Mouse (Mus musculus): ENCODE data around the gene Mrgprh. TPM values are rescaled to one million over a fixed set of nuclear protein-coding genes. Genes with fewer than 3 reads are reported as not detected.
"Not testable (repeated sequence)": the region's sequence is repeated elsewhere in the genome, so short reads cannot be mapped to it uniquely, and the experiment has no call there.

The Mrgprh gene
- polyA plus RNA-seq, 1 experiment from 2014 or later, result not detected

DNA sequence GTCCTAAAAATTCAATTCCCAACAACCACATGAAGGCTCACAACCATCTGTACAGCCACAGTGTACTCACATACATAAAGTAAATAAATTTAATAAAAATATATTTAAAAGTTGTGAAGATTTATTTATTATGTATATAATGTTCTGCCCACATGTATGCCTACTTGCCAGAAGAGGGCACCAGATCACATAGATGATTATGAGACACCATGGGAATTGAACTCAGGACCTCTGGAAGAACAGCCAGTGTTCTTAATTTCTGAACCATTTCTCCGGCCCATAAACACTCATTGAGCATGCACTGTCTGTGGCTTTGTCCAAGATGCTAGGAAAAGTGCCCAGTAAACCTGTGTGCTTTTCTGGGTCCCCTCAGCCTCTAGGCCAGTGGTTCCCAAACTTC is 5.4 kb downstream of the Mrgprh start:
- ATAC-seq (ENCODE audit: low FRiP score), result no peak
- 89% methylated on average over 1 of the region's 1 CpGs for WGBS
- peak; percentile 60 for DNase-seq (ENCODE audit: low spot score, missing footprints)

GRCm38 (mm10) chr17:12886620-12887019 is 10.8 kb downstream of the Mrgprh start:
- H3K4me2 ChIP-seq, result no peak overlapping the region
- WGBS, result 40% methylated on average over 6 of the region's 6 CpGs

More for the DNA sequence above, 5.4 kb downstream of the Mrgprh start:
- Histone ChIP-seq H3K9ac (ENCODE audit: low read length) (no peak overlapping the region), H3K4me2 (no peak overlapping the region), H3K27me3 (ENCODE audit: control insufficient read depth, insufficient read depth, low read length) (no peaks in the 10 kb centered on the region), H3K4me1 (ENCODE audit: control insufficient read depth, insufficient read depth, low read length) (no peaks in the 10 kb centered on the region), H3K27ac (ENCODE audit: low read depth, low read length) (no peak overlapping the region), H3K9me3 (ENCODE audit: control insufficient read depth, low read length) (no peaks in the 10 kb centered on the region), H3K4me3 (ENCODE audit: low read depth, low read length) (no peak overlapping the region), H3K36me3 (ENCODE audit: control insufficient read depth, insufficient read depth, low read length) (no peaks in the 10 kb centered on the region)

DNA sequence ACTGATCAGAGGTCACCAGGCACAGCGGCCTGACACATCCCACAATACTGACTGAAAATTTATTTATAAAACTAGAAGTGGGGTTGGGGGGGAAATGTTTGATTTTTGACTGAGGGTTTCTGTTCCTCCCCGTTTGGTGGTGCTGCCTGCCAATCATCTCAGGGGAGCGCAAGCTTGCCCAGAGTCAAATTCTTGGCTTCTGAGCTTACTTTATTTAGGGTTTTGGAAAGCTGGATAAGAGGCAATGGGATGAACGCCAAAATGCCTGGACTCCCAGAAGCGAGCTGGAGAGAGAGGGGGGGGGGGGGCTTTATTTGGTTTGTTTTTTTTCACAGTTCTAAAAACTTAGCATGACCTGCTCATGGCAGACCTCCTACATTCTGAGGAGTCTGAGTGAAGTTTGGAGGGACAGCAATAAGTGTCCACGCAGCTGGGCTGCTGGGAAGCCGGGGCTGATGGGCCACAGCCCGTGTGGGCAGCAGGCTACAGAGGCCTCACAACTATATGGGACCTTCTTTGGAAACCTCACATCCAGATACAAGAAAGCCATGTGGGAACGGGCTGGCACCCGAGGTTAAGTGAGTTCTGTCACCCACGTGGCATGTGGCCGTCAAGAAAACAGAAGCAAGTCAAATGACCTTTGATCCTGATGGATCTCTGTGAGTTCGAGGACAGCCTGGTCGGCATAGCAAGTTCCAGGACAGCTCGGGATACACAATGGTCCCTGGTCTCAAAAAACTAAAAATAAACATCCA is 11.4 kb downstream of the Mrgprh start:
- Histone ChIP-seq H3K27ac (ENCODE audit: low read depth, low read length) (no peak overlapping the region), H3K4me2 (no peak overlapping the region), H3K4me3 (ENCODE audit: low read depth, low read length) (no peak overlapping the region), H3K36me3 (ENCODE audit: control insufficient read depth, insufficient read depth, low read length) (no peaks in the 10 kb centered on the region), H3K9ac (ENCODE audit: low read length) (no peak overlapping the region), H3K4me1 (ENCODE audit: control insufficient read depth, insufficient read depth, low read length) (no peaks in the 10 kb centered on the region), H3K27me3 (ENCODE audit: control insufficient read depth, insufficient read depth, low read length) (no peaks in the 10 kb centered on the region), H3K9me3 (ENCODE audit: control insufficient read depth, low read length) (no peaks in the 10 kb centered on the region)
- ATAC-seq (ENCODE audit: low FRiP score) (no peak), DNase-seq (ENCODE audit: low spot score, missing footprints) (peak; percentile 54)
- 89% methylated on average over 15 of the region's 15 CpGs for WGBS

More at GRCm38 (mm10) chr17:12886620-12887019, 10.8 kb downstream of the Mrgprh start:
- Histone ChIP-seq H3K4me1 (ENCODE audit: control insufficient read depth, insufficient read depth, low read length) (no peaks in the 10 kb centered on the region), H3K36me3 (ENCODE audit: control insufficient read depth, insufficient read depth, low read length) (no peaks in the 10 kb centered on the region), H3K4me3 (ENCODE audit: low read depth, low read length) (no peak overlapping the region), H3K9ac (ENCODE audit: low read length) (no peak overlapping the region), H3K27ac (ENCODE audit: low read depth, low read length) (no peak overlapping the region), H3K27me3 (ENCODE audit: control insufficient read depth, insufficient read depth, low read length) (no peaks in the 10 kb centered on the region), H3K9me3 (ENCODE audit: control insufficient read depth, low read length) (no peaks in the 10 kb centered on the region)
- peak; percentile 17 for DNase-seq (ENCODE audit: low spot score, missing footprints)
- ATAC-seq (ENCODE audit: low FRiP score), result no peak

DNA sequence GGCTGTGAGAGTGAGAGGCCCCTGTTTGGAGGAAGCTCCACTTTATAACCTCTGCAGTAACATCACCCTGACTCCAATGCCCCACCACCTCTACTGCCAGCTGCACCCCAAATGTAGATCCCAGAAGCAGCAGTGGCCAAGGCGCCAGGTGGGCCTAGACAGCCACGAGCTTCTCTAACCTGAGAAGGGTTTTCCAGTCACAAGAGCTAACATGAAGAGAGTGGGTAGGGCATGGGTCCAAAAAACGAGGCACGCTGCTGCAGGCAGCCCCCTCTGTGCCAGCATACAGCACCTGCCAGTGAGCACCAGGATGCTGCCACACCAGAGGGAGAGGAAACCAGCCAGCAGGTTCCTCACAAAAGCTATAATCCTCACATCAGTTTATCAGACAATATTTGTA is 15.2 kb downstream of the Mrgprh start:
- Histone ChIP-seq H3K27ac (ENCODE audit: low read depth, low read length) (no peak overlapping the region), H3K4me1 (ENCODE audit: control insufficient read depth, insufficient read depth, low read length) (no peaks in the 10 kb centered on the region), H3K27me3 (ENCODE audit: control insufficient read depth, insufficient read depth, low read length) (no peaks in the 10 kb centered on the region), H3K9ac (ENCODE audit: low read length) (no peak overlapping the region), H3K4me2 (no peak overlapping the region), H3K4me3 (ENCODE audit: low read depth, low read length) (no peak overlapping the region), H3K9me3 (ENCODE audit: control insufficient read depth, low read length) (no peaks in the 10 kb centered on the region), H3K36me3 (ENCODE audit: control insufficient read depth, insufficient read depth, low read length) (no peaks in the 10 kb centered on the region)
- WGBS, result 90% methylated on average over 4 of the region's 4 CpGs
- DNase-seq (ENCODE audit: low spot score, missing footprints), result peak; percentile 39
- ATAC-seq (ENCODE audit: low FRiP score), result no peak

DNA sequence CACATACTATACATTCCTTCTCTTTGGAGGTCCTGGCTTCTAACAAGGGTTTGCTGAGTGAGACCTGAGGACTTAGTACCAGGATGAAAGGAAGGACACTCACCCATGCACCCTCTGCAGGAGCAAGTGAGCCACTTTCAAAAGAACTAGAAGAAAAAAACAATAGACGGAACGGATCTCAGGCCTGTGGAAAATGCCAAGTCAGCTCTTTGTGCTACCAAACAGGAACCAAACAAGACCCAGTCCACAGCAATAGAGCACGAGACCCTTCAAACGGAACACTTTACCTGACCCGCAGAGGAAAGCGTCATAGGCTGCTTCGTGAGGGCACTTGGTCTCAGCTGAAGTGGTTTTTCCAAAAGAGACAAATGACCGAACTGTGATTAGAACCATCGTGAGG is 16.2 kb downstream of the Mrgprh start:
- WGBS, result 92% methylated on average over 9 of the region's 9 CpGs
- Histone ChIP-seq H3K36me3 (ENCODE audit: control insufficient read depth, insufficient read depth, low read length) (no peaks in the 10 kb centered on the region), H3K4me1 (ENCODE audit: control insufficient read depth, insufficient read depth, low read length) (no peaks in the 10 kb centered on the region), H3K4me2 (no peak overlapping the region), H3K9ac (ENCODE audit: low read length) (no peak overlapping the region), H3K9me3 (ENCODE audit: control insufficient read depth, low read length) (no peaks in the 10 kb centered on the region), H3K27me3 (ENCODE audit: control insufficient read depth, insufficient read depth, low read length) (no peaks in the 10 kb centered on the region), H3K4me3 (ENCODE audit: low read depth, low read length) (no peak overlapping the region), H3K27ac (ENCODE audit: low read depth, low read length) (no peak overlapping the region)
- DNase-seq (ENCODE audit: low spot score, missing footprints) (peak; percentile 41), ATAC-seq (ENCODE audit: low FRiP score) (no peak)

DNA sequence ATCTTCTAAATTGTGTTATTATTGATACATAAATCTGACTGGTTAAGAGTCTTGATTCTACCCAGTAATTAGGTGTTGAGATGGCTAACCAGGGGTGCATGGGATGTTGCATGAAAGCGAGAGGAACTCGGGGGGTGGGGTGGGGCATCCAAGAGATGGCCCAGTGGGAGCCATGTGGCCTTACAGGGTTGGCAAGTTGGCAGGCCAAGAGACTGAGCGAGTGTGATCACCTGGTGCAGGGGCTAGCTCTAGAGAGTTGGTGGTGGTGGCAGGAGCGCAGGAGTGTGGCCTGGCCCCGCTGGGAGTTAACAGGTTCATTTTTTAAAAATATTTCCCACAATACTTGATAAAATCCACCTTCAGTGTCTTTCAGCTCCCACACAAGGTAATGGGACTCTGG is 21.8 kb downstream of the Mrgprh start:
- H3K4me1 ChIP-seq (ENCODE audit: control insufficient read depth, insufficient read depth, low read length), result no peaks in the 10 kb centered on the region
- no peak overlapping the region for H3K9ac ChIP-seq (ENCODE audit: low read length)
- ATAC-seq (ENCODE audit: low FRiP score) (no peak), DNase-seq (ENCODE audit: low spot score, missing footprints) (peak; percentile 57)
- no peak overlapping the region for H3K4me3 ChIP-seq (ENCODE audit: low read depth, low read length)
- no peak overlapping the region for H3K4me2 ChIP-seq
- no peaks in the 10 kb centered on the region; the same call in none of the 2 replicates for H3K36me3 ChIP-seq (ENCODE audit: control insufficient read depth, insufficient read depth, low read length)
- no peaks in the 10 kb centered on the region for H3K27me3 ChIP-seq (ENCODE audit: control insufficient read depth, insufficient read depth, low read length)
- H3K27ac ChIP-seq (ENCODE audit: low read depth, low read length), result no peak overlapping the region
- 81% methylated on average over 5 of the region's 5 CpGs for WGBS
- H3K9me3 ChIP-seq (ENCODE audit: control insufficient read depth, low read length), result no peaks in the 10 kb centered on the region

- WGBS, result 53% methylated on average over 2 of the region's 2 CpGs
- not testable (repeated sequence) for H3K27ac ChIP-seq (ENCODE audit: low read depth, low read length)
- DNase-seq (ENCODE audit: low spot score, missing footprints), result peak; percentile 28
These were observed 22.8 kb downstream of the Mrgprh start for GRCm38 (mm10) chr17:12898607-12899006.

GRCm38 (mm10) chr17:12902291-12902690 is 26.5 kb downstream of the Mrgprh start:
- no peak overlapping the region for H3K27ac ChIP-seq (ENCODE audit: low read depth, low read length)
- H3K36me3 ChIP-seq (ENCODE audit: control insufficient read depth, insufficient read depth, low read length), result no peaks in the 10 kb centered on the region; the same call in none of the 2 replicates
- ATAC-seq (ENCODE audit: low FRiP score), result no peak
- no peaks in the 10 kb centered on the region for H3K27me3 ChIP-seq (ENCODE audit: control insufficient read depth, insufficient read depth, low read length)
- no peaks in the 10 kb centered on the region for H3K9me3 ChIP-seq (ENCODE audit: control insufficient read depth, low read length)
- no peak overlapping the region for H3K4me3 ChIP-seq (ENCODE audit: low read depth, low read length)
- no peak overlapping the region for H3K4me2 ChIP-seq
- H3K4me1 ChIP-seq (ENCODE audit: control insufficient read depth, insufficient read depth, low read length), result peaks cover 8% of the 10 kb centered on the region
- WGBS, result 96% methylated on average over 6 of the region's 6 CpGs
- DNase-seq (ENCODE audit: low spot score, missing footprints), result peak; percentile 69
- H3K9ac ChIP-seq (ENCODE audit: low read length), result no peak overlapping the region

More at GRCm38 (mm10) chr17:12898607-12899006, 22.8 kb downstream of the Mrgprh start:
- H3K27me3 ChIP-seq (ENCODE audit: control insufficient read depth, insufficient read depth, low read length); H3K4me1 ChIP-seq (ENCODE audit: control insufficient read depth, insufficient read depth, low read length); H3K36me3 ChIP-seq (ENCODE audit: control insufficient read depth, insufficient read depth, low read length); H3K9me3 ChIP-seq (ENCODE audit: control insufficient read depth, low read length); H3K4me3 ChIP-seq (ENCODE audit: low read depth, low read length); H3K4me2 ChIP-seq; ATAC-seq (ENCODE audit: low FRiP score); H3K9ac ChIP-seq (ENCODE audit: low read length): not testable (repeated sequence)
